Mouse (Mus musculus): Measurements from ENCODE around the gene Pros1. TPM values are rescaled to one million over a fixed set of nuclear protein-coding genes. Genes with fewer than 3 reads are reported as not detected.

Pros1 gene
- total RNA-seq, 2 experiments from 2014 or later, result 2.3 to 4.1 TPM

Other genes starting within 250 kb of the Pros1 start
- 80.9 and 89.4 TPM in 2 replicates for gene Nsun3, start 67.5 kb upstream of the Pros1 start, total RNA-seq (2015)
- 16.6 and 23.4 TPM in 2 replicates for gene Nsun3, start 67.5 kb upstream of the Pros1 start, total RNA-seq (2017)
- not detected in 2 replicates for gene Stx19, start 39.6 kb upstream of the Pros1 start, total RNA-seq (2015)
- not detected in 2 replicates for gene Stx19, start 39.6 kb upstream of the Pros1 start, total RNA-seq (2017)
- gene Arl13b, start 7.3 kb upstream of the Pros1 start, total RNA-seq (2015), result 8.3 and 8.8 TPM in 2 replicates
- 6.0 and 6.8 TPM in 2 replicates for gene Arl13b, start 7.3 kb upstream of the Pros1 start, total RNA-seq (2017)

Measured in megakaryocyte progenitor cell, adult 5-6 weeks (primary cell).